Mouse (Mus musculus) lung, postnatal 0 days (tissue): ENCODE data around the gene Fbxo6. TPM values are rescaled to one million over a fixed set of nuclear protein-coding genes. Genes with fewer than 3 reads are reported as not detected.
A peak's percentile ranks its signal among the peaks of the same experiment; 100 is the strongest.
"Not testable (repeated sequence)": the region's sequence is repeated elsewhere in the genome, so short reads cannot be mapped to it uniquely, and the experiment has no call there.

Experiments used
- ATAC-seq: fragments of 200-750 bp; cut with Nextera tagmentation; 2 replicates; pipeline ENCODE4 v1.8.0; 2017; ENCODE audit warnings: moderate library complexity
- DNase-seq: peaks from one replicate; pipeline ENCODE4 v3.0.0-alpha.2; 2016; ENCODE audit warnings: low spot score
- H3K27ac ChIP-seq: fragments of 300-500 bp; sonication (generic); 2 replicates; pipeline ENCODE4 v1.5.1; 2014; ENCODE audit warnings: antibody characterized with exemption, mild to moderate bottlenecking, low read length, mixed read lengths
- H3K27me3 ChIP-seq: fragments of 300-500 bp; sonication (generic); replicated peaks from 2 replicates; pipeline ENCODE4 v1.6.1; 2014; ENCODE audit warnings: low read length, mixed read lengths; ENCODE audit not compliant: insufficient read depth
- H3K36me3 ChIP-seq: fragments of 300-500 bp; sonication (generic); 2 replicates; pipeline ENCODE4 v1.6.1; 2014; ENCODE audit warnings: low read length, mixed read lengths; ENCODE audit not compliant: insufficient read depth
- H3K4me1 ChIP-seq: fragments of 300-500 bp; sonication (generic); 2 replicates; pipeline ENCODE4 v1.6.1; 2014; ENCODE audit warnings: antibody characterized with exemption, low read depth, low read length, mixed read lengths; ENCODE audit not compliant: insufficient read depth
- H3K4me2 ChIP-seq: fragments of 300-500 bp; sonication (generic); replicated peaks from 2 replicates; pipeline ENCODE4 v1.6.1; 2014; ENCODE audit warnings: low read depth, mild to moderate bottlenecking, low read length, moderate library complexity, mixed read lengths
- H3K4me3 ChIP-seq: fragments of 300-500 bp; sonication (generic); 2 replicates; pipeline ENCODE4 v1.5.1; 2014; ENCODE audit warnings: low read depth, low read length
- H3K9ac ChIP-seq: fragments of 300-500 bp; sonication (generic); replicated peaks from 2 replicates; pipeline ENCODE4 v1.6.1; 2014; ENCODE audit warnings: low read depth, mild to moderate bottlenecking
- H3K9me3 ChIP-seq: fragments of 300-500 bp; sonication (generic); 2 replicates; pipeline ENCODE4 v1.6.1; 2016; ENCODE audit warnings: low read length, mixed read lengths
- CTCF ChIP-seq: IDR thresholded peaks from 2 replicates; pipeline ENCODE4 v1.5.1; 2016; ENCODE audit warnings: antibody characterized with exemption, mild to moderate bottlenecking
- EP300 ChIP-seq: IDR thresholded peaks from 2 replicates; pipeline ENCODE4 v1.6.1; 2016; ENCODE audit warnings: antibody characterized with exemption, mild to moderate bottlenecking, control low read depth
- WGBS: fragments of 180-500 bp; shearing (Covaris S2); extraction: QIAGEN DNeasy Blood & Tissue Kit; methylation state at CpG from one replicate; pipeline ENCODE4 v1.1.7; 2014; 5-methylcytosine and 5-hydroxymethylcytosine counted together
- polyA plus RNA-seq: library from polyadenylated mRNA; unstranded; fragments of >200 nt; fragmentation: Nextera tagmentation; extraction: Ambion mirVana; gene quantifications from 2 replicates; pipeline ENCODE4 v1.2.1, GENCODE M21; 2015

Gene Fbxo6
- polyA plus RNA-seq, 1 experiment from 2014 or later = 58.5 TPM

DNA sequence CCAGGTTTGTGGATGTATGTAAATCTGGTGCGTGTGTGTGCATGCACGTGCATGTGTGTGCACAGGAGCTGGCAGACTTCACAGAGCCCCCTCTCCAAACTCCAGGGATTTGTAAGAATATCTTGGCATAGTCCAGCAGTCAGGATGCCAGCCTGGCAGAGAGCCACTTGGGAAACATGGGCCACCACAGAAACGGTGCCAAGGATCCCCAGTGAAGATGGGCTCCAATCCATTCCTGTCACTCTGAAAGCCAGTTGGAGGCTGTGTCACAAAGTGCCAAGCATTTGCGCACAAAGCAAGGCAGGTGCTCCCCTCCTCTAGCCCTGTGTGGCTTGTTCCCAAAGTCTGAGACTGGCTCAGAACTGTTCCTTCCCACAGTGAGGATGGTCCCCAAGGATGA is 30.6 kb downstream of the Fbxo6 start:
- TF ChIP-seq EP300 = no peak
- TF ChIP-seq CTCF = no peak
- Histone ChIP-seq H3K27me3 (no peaks in the 10 kb centered on the region), H3K27ac (no peak overlapping the region), H3K9me3 (no peaks in the 10 kb centered on the region), H3K4me3 (no peak overlapping the region), H3K4me1 (no peaks in the 10 kb centered on the region), H3K4me2 (no peak overlapping the region), H3K36me3 (no peaks in the 10 kb centered on the region), H3K9ac (no peak overlapping the region)
- DNase-seq (no peak), ATAC-seq (no peak)
- WGBS = 81% methylated on average over 4 of the region's 4 CpGs

DNA sequence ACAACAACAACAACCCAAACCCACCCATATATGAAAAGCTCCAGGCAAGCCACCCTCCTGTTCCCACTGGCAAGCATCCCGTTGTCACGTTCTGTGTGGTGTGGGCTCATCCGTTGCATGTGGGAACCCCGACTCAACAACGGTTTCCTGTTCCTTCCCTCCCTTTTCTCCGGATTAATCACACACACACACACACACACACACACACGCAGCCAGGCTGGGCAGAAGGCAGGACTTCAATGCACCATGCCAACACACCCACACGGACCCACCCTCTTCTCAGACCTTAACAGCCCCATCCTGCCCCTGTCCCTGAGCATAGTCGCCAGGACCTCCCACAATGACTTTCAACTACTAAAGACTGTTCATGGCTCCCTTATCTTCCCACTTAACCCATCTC is 31.4 kb downstream of the Fbxo6 start:
- Histone ChIP-seq H3K4me1 (no peaks in the 10 kb centered on the region), H3K4me3 (no peak overlapping the region), H3K36me3 (no peaks in the 10 kb centered on the region), H3K27ac (no peak overlapping the region), H3K4me2 (no peak overlapping the region), H3K9me3 (no peaks in the 10 kb centered on the region), H3K9ac (no peak overlapping the region), H3K27me3 (no peaks in the 10 kb centered on the region)
- ATAC-seq (no peak), DNase-seq (no peak)
- TF ChIP-seq CTCF = no peak
- no peak for TF ChIP-seq EP300
- 59% methylated on average over 9 of the region's 9 CpGs for WGBS

DNA sequence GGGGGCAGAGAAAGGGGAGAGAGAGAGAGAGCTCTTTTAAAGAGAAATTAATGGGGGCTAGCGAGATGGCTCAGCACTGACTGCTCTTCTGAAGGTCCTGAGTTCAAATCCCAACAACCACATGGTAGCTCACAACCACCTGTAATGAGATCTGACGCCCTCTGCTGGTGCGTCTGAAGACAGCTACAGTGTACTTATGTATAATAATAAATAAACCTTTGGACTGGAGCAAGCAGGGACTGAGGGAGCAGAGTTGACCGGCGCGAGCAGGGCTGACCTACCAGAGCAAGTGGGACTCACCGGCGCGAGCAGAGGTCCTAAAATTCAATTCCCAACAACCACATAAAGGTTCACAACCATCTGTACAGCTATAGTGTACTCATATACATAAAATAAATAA is 32.4 kb downstream of the Fbxo6 start:
- WGBS = 77% methylated on average over 9 of the region's 9 CpGs
- H3K27ac ChIP-seq, H3K4me2 ChIP-seq, H3K4me1 ChIP-seq, H3K9ac ChIP-seq, H3K36me3 ChIP-seq, DNase-seq, H3K27me3 ChIP-seq, ATAC-seq, H3K4me3 ChIP-seq, H3K9me3 ChIP-seq: not testable (repeated sequence)
- peak; percentile 18; the same call in 1 of the 2 replicates for TF ChIP-seq CTCF

DNA sequence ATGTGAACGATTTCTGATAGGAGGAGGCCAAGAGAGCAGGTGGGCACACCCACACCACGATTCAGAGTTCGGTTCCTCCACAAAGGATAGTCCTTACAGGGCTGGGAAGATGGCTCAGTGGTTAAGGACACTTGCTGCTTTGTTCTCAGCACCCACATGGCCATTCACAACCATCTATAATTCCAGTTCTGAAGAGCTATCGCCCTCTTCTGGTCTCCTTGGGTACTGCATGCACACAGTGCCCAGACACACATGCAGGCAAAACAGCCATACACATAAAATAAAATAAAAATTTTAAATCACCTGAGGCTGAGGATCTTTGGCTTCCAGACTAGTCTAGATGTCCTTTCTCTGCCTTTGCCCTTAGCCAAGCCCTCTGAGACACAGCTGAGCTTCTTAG is 34.5 kb downstream of the Fbxo6 start:
- Histone ChIP-seq H3K9ac (no peak overlapping the region), H3K36me3 (no peaks in the 10 kb centered on the region), H3K4me2 (no peak overlapping the region), H3K4me3 (no peak overlapping the region), H3K27me3 (0 out of 2 replicates have a peak, but pooled peaks cover 5% of the 10 kb centered on the region), H3K4me1 (no peaks in the 10 kb centered on the region), H3K27ac (no peak overlapping the region), H3K9me3 (no peaks in the 10 kb centered on the region)
- DNase-seq = no peak
- ATAC-seq = no peak
- TF ChIP-seq CTCF (peak; percentile 40), EP300 (no peak)
- WGBS = 69% methylated on average over 4 of the region's 4 CpGs

DNA sequence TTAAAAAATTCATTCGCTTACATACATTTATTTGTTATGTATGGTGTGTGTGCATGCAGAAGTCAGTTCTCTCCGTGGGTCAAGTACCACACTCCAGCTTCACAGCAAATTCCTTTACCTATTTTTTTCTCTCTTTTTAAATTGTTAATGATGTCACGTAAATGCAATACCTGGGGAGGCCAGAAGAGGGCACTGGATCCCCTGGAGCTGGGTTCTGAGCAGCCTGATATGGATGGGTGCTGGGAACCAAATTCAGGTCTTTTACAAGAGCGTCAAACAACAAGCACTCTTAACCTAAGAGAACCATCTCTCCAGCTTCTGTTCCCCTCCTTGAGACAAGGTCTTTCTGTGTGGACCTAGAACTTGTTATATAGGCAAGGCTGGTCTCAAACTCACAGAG is 35.3 kb downstream of the Fbxo6 start:
- Histone ChIP-seq H3K9ac (no peak overlapping the region), H3K4me3 (no peak overlapping the region), H3K27me3 (0 out of 2 replicates have a peak, but pooled peaks cover 5% of the 10 kb centered on the region), H3K4me1 (no peaks in the 10 kb centered on the region), H3K36me3 (no peaks in the 10 kb centered on the region), H3K27ac (no peak overlapping the region), H3K4me2 (no peak overlapping the region), H3K9me3 (no peaks in the 10 kb centered on the region)
- ATAC-seq (no peak), DNase-seq (no peak)
- WGBS = 67% methylated on average over 4 of the region's 4 CpGs
- TF ChIP-seq EP300 (no peak), CTCF (peak; percentile 22)

DNA sequence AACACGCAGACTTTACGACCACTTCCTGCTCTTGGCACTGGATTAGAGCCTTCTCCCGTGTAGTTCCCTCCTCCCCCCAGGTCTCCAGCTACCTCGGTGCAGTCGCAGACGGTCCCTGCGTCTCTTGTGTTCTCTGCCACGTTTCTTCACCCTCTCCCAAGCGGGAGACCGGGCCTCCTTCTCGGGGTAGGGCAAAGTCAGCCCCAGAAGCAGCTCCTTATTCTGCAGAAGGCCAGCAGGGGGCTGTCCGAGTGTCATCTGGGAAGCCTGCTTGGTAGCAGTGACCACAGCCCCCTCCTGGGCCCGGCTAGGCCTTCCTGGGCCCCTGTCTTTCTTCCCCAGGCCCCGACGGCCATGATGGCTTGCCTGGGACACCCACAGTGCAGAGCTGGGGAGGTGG is 36.5 kb downstream of the Fbxo6 start:
- TF ChIP-seq CTCF (peak; percentile 62), EP300 (no peak)
- 2% methylated on average over 15 of the region's 15 CpGs for WGBS
- peak; percentile 44 for ATAC-seq
- Histone ChIP-seq H3K36me3 (no peaks in the 10 kb centered on the region), H3K27me3 (0 out of 2 replicates have a peak, but pooled peaks cover 5% of the 10 kb centered on the region), H3K27ac (no peak overlapping the region), H3K9ac (no peak overlapping the region), H3K4me1 (no peaks in the 10 kb centered on the region), H3K9me3 (no peaks in the 10 kb centered on the region), H3K4me2 (no peak overlapping the region), H3K4me3 (no peak overlapping the region)
- DNase-seq = peak; percentile 37
